Mouse (Mus musculus) cerebellum, adult (tissue): Measurements from ENCODE around the gene Arxes1.
A peak's percentile ranks its signal among the peaks of the same experiment; 100 is the strongest.

ENCODE experiments used
- ATAC-seq: cut with Nextera tagmentation; 2 replicates; pipeline ENCODE4 v1.9.2; 2017; ENCODE audit warnings: mild to moderate bottlenecking, moderate library complexity, mixed read lengths; ENCODE audit not compliant: insufficient number of reproducible peaks, low FRiP score, low TSS enrichment

Arxes1 gene

GRCm38 (mm10) chrX:136032799-136033763 lies at the start of gene Arxes1:
TSS of gene Arxes1 (plus strand) at chrX:136033367.
- ATAC-seq, result peak; percentile 90

DNA sequence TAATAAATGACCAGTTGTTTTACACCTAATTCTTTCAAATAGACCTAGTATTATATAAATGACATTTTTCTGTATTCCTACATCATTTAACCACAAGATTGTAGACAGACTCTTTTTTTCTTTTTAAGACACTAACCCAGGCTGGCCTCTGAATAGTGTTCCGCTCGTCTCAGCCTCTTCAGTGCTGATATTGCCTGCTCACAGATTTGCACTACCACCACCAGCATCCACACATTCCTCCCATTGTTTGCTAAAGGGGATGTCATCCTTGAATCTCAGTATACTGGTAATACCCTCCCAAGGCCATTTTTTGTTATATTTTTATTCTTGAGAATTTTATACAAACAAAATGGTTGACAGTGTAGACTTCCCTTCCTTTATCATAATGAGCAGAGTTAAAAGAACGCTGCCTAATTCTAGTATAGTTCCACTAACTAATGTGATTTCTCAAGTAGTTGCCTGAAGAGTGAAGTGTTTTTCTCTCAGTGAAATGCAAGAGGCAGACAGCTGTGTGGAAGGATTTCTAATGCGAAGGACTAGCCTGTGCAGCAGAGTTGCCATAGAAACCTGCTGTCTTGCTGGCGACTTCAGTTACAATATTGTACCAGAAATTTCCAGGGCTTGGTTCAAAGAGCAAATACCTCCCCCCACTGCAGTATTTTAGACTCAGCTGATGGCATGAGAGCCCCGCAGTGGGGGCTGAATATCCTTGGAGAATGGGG lies 48.5 kb upstream of the Arxes1 start:
- no peak for ATAC-seq

DNA sequence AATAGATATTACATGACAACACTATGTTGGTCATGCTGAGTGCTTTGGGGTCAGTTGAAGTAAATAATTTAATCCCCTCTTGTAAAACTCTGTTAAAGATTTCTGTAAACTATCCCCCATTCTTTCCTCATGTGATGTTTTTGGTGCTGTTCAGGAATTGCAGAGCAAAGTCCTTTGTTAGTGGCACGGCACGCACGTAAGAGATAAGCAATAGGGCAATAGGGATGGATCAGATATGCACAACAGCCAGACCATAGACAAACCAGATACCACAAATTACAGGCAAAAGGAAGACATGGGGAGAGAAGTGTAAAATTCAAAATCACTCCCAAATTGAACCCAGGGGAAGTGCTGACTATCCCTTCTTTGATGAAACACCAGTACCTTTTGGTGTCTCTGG lies 46.9 kb upstream of the Arxes1 start:
- ATAC-seq, result no peak

DNA sequence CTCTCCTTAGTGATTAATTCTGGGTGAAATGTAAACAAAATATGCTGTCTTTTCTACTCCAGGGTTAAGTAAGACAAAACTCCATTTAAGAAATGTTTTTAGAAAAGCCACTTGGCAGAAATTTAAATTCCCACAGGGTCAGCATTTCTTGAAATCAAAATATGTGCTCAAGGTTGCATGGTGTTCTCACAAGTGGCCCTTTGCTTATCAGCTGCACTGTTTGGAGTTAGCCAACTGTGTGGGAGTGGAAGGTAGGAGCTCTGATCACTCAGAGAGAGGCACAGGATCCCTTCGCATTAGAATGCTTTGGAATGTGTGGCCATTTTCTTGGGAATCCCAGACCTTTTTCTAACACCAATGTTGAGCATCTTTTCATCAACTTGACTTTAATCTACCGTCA lies 42.5 kb upstream of the Arxes1 start:
- ATAC-seq, result no peak

GRCm38 (mm10) chrX:135993192-135993594 lies 40.0 kb upstream of the Arxes1 start:
- peak; percentile 85 for ATAC-seq

DNA sequence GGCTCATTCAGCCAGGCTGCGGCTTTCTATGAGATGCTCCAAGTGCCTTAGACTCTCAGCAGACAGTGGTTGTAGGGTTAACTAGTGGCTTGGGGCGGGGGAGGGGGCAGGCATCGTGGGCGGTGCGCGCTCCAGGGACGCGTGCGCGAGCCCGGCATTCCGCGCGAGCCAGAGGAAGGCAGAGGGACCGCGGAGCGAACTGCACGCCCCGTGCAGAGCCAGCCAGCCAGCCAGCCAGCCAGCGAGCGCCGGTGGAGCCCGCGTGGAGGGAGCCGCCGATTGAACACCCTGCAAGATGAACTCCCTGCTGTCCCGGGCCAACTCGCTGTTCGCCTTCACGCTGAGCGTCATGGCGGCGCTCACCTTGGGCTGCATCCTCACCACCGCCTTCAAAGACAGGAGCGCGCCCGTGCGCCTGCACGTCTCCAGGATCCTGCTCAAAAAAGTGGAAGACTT lies 39.5 kb upstream of the Arxes1 start, which contains the start of gene Arxes2:
Arxes2 (plus strand) TSS at position 161 of the 456 bp plus-strand sequence.
- ATAC-seq, result peak; percentile 94

DNA sequence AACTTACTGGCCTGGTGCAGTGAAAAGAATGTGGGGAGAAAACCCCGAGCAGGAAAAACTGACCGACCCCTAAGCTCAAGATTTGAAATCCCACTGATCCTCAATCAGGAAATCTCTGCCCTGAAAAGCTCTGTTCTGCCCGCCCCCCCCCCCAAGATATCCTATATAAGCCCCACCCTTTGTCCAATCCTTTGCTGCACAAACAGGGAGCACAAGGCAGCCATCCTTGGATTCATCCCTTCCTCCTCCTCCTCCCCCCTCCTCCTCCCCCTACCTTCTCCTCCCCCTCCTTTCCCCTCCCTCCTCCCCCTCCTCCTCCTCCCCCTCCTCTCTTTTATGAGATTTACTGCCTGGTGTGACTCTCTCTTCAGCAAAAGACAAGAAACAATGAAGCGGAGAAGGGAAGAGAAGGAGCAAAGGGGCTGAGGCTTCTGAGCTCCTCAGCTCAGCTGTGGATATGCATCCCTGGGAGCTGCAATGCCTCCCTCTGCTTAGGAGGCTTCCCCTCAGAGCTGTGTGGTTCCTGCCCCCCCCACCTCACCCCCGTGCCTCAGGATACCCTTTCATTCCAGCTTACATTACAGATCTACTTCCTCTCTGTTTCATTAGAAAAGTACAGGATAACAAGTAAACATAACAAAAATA lies 25.8 kb upstream of the Arxes1 start:
- no peak for ATAC-seq

- no peak for ATAC-seq
These were observed 18.8 kb upstream of the Arxes1 start for GRCm38 (mm10) chrX:136014392-136014791.

DNA sequence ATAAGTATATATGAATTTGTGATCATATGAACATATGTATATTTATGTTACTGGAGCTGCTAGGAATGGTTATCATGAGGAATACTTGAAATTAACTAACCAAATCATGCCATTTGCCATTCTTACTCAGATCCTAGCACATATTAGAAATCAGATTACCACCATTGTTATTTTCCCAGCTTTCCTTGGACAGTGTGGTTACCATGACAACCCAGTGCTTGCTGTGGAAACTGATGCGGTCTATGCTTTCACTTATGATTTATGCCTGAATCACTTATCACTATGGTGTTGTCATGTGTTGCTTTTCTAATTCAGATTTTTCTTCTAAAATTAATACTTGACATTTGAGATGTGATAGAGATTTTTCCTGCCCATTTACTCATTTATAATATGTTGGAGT lies 2.8 kb upstream of the Arxes1 start:
- no peak for ATAC-seq

- no peak for ATAC-seq
These were observed 10.6 kb downstream of the Arxes1 start for GRCm38 (mm10) chrX:136043726-136044125.

GRCm38 (mm10) chrX:136047528-136047927 lies 14.4 kb downstream of the Arxes1 start:
- peak; percentile 64; the same call in 1 of the 2 replicates for ATAC-seq

- ATAC-seq, result no peak
These were observed 18.1 kb downstream of the Arxes1 start for GRCm38 (mm10) chrX:136051219-136051618.

- ATAC-seq, result no peak
These were observed 27.5 kb downstream of the Arxes1 start for GRCm38 (mm10) chrX:136060698-136061097.

GRCm38 (mm10) chrX:136067201-136067991 lies 34.2 kb downstream of the Arxes1 start:
- 0 out of 2 replicates have a peak, but pooled peaks have one; percentile 22 for ATAC-seq

DNA sequence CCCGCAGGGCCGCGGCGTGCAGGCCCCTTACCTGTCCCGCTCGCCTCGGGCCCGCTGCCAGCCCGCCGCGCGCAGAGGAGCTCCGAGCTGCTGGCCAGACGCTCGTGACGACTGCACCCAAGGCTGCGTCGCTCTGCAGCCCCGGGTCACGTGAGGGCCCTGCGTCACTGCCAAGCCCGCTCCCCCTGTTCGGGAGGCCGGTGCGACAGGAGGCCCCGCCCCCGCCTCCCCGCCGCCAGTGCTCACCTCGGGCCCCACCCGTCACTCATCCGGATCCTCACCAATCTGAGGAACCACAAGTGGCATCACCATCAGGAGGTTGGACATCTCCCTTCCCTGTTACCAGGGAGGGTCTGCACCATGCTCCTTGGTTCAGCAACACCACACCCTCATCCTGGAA lies 34.9 kb downstream of the Arxes1 start, which contains the start of gene Bex2:
Bex2 (minus strand) TSS at position 217 of the 400 bp plus-strand sequence.
- ATAC-seq, result peak; percentile 97
